Mouse (Mus musculus) embryonic facial prominence, embryonic 11.5 days (tissue): ENCODE measurements around the gene Polr1d. TPM values are rescaled to one million over a fixed set of nuclear protein-coding genes. Genes with fewer than 3 reads are reported as not detected.

Experiments
- ATAC-seq: fragments of 200-750 bp; cut with Nextera tagmentation; replicated peaks from 2 replicates; pipeline ENCODE4 v1.8.0; 2017; ENCODE audit warnings: low read depth; ENCODE audit not compliant: insufficient number of reproducible peaks, low FRiP score, low TSS enrichment
- DNase-seq: peaks from one replicate; pipeline ENCODE4 v3.0.0-alpha.2; 2015; ENCODE audit warnings: low spot score
- H3K27ac ChIP-seq: fragments of 300-500 bp; sonication (generic); replicated peaks from 2 replicates; pipeline ENCODE4 v1.5.1; 2014; ENCODE audit warnings: mild to moderate bottlenecking, low read depth, low read length, control low read depth
- H3K27me3 ChIP-seq: fragments of 300-500 bp; sonication (generic); 2 replicates; pipeline ENCODE4 v1.6.1; 2014; ENCODE audit warnings: mild to moderate bottlenecking, low read length, moderate library complexity, mixed read lengths; ENCODE audit not compliant: control insufficient read depth, insufficient read depth
- H3K36me3 ChIP-seq: fragments of 300-500 bp; sonication (generic); replicated peaks from 2 replicates; pipeline ENCODE4 v1.6.1; 2014; ENCODE audit warnings: low read depth, mild to moderate bottlenecking, low read length, moderate library complexity, mixed read lengths; ENCODE audit not compliant: control insufficient read depth, insufficient read depth
- H3K4me1 ChIP-seq: fragments of 300-500 bp; sonication (generic); 2 replicates; pipeline ENCODE4 v1.6.1; 2014; ENCODE audit warnings: low read length, mixed read lengths; ENCODE audit not compliant: control insufficient read depth, insufficient read depth
- H3K4me2 ChIP-seq: fragments of 300-500 bp; sonication (generic); 2 replicates; pipeline ENCODE4 v1.6.1; 2014; ENCODE audit warnings: low read depth, mild to moderate bottlenecking, control low read depth, low read length, moderate library complexity
- H3K4me3 ChIP-seq: fragments of 300-500 bp; sonication (generic); 2 replicates; pipeline ENCODE4 v1.5.1; 2014; ENCODE audit warnings: low read depth, low read length, control low read depth
- H3K9ac ChIP-seq: fragments of 300-500 bp; sonication (generic); replicated peaks from 2 replicates; pipeline ENCODE4 v1.6.1; 2014; ENCODE audit warnings: mild to moderate bottlenecking, control low read depth, low read length
- H3K9me3 ChIP-seq: fragments of 300-500 bp; sonication (generic); replicated peaks from 2 replicates; pipeline ENCODE4 v1.6.1; 2016; ENCODE audit warnings: mild to moderate bottlenecking, low read length, inconsistent platforms, mixed read lengths; ENCODE audit not compliant: control insufficient read depth
- WGBS: fragments of 180-500 bp; shearing (Covaris S2); extraction: QIAGEN DNeasy Blood & Tissue Kit; methylation state at CpG from one replicate; pipeline ENCODE4 v1.1.7; 2014; 5-methylcytosine and 5-hydroxymethylcytosine counted together
- polyA plus RNA-seq: library from polyadenylated mRNA; unstranded; fragments of >200 nt; fragmentation: Nextera tagmentation; extraction: Ambion mirVana; gene quantifications from 2 replicates; pipeline ENCODE4 v1.2.1, GENCODE M21; 2014

Polr1d gene
- polyA plus RNA-seq, 1 experiment from 2014 or later, result 124 TPM

DNA sequence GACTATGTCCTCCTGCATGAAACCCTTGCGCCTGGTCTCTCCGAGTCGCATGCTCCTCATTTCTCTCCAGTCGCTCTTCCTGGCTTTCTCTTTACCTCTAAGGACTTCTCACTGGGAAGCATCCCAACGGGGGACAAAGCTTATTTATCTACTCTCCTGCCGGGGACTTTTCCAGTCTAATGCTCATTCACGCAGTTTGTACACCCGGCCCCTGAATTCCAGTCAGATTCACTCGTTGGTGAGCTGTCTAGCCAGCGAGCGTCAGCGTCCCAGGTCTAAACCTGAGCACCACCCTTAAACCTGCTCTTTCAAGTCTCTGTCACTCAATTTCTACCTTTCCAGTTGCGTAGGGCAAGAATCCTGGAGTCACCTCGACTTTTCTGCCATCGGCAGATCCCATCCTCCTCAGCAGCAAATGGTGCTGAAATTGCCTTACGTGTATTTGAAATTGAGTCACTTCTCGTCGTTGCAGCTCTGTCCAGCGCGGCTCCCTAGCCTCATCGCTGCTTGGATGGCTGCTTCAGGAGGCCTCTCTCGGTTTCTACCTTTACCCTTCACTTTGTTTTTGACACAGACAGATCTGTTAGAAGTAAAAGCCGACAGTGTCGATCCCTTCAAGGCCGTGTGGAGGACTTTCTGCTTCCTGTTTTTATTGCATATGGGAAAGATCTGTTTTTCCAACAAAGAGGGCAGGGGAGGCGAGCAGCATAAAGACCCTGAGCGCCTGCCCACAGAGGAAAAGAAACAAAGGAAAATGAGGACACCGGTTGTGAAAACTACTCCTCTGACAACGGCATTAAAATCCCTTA is 25.1 kb upstream of the Polr1d start:
- H3K27ac ChIP-seq, result no peak overlapping the region
- no peak overlapping the region for H3K4me2 ChIP-seq
- H3K36me3 ChIP-seq, result no peaks in the 10 kb centered on the region
- 60% methylated on average over 29 of the region's 29 CpGs for WGBS
- no peaks in the 10 kb centered on the region for H3K9me3 ChIP-seq
- H3K4me3 ChIP-seq, result no peak overlapping the region
- H3K27me3 ChIP-seq, result no peaks in the 10 kb centered on the region
- no peak overlapping the region for H3K9ac ChIP-seq
- H3K4me1 ChIP-seq, result no peaks in the 10 kb centered on the region; the same call in 1 of the 2 replicates
- DNase-seq (no peak), ATAC-seq (no peak)

DNA sequence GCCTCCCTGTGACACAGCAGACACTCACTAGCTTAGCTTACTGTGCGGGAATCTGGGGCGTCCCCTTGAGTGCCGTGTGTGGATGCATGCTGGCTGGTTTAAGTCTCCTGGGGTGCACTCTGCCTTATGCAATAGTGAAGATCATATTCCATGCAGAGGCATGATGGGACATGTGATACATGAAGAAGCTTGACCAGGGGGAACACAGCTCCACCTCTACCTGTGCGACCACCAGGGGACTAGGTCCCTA is 24.6 kb upstream of the Polr1d start:
- no peak overlapping the region for H3K27ac ChIP-seq
- no peaks in the 10 kb centered on the region for H3K9me3 ChIP-seq
- ATAC-seq (no peak; the same call in 1 of the 2 replicates), DNase-seq (no peak)
- H3K9ac ChIP-seq, result no peak overlapping the region
- H3K4me1 ChIP-seq, result no peaks in the 10 kb centered on the region; the same call in 1 of the 2 replicates
- WGBS, result 74% methylated on average over 4 of the region's 4 CpGs
- no peak overlapping the region for H3K4me2 ChIP-seq
- H3K27me3 ChIP-seq, result no peaks in the 10 kb centered on the region
- H3K4me3 ChIP-seq, result no peak overlapping the region
- no peaks in the 10 kb centered on the region for H3K36me3 ChIP-seq

DNA sequence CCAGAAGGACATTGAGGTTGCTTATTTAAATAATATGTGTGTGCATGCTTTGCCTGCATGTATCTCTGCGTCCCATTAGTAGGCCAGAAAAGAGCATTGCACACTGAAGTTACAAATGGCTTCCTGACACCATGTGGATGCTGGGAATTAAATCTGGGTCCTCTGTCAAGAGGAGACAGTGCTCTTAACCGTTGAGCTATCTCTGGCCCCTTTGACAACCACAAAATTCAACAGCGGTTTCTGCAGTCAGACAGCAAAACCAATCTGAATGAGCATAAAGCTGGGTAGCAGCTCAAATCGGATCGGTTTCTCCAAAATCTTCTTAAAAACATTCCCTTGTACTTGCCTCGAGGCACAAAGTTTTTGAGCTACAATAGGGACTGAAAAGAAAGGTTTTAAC is 23.8 kb upstream of the Polr1d start:
- 85% methylated on average over 6 of the region's 6 CpGs for WGBS
- DNase-seq, result no peak
- Histone ChIP-seq H3K9ac (no peak overlapping the region), H3K27me3 (no peaks in the 10 kb centered on the region), H3K27ac (no peak overlapping the region), H3K4me2 (no peak overlapping the region), H3K4me3 (no peak overlapping the region), H3K36me3 (no peaks in the 10 kb centered on the region), H3K9me3 (no peaks in the 10 kb centered on the region), H3K4me1 (no peaks in the 10 kb centered on the region; the same call in 1 of the 2 replicates)
- no peak for ATAC-seq

DNA sequence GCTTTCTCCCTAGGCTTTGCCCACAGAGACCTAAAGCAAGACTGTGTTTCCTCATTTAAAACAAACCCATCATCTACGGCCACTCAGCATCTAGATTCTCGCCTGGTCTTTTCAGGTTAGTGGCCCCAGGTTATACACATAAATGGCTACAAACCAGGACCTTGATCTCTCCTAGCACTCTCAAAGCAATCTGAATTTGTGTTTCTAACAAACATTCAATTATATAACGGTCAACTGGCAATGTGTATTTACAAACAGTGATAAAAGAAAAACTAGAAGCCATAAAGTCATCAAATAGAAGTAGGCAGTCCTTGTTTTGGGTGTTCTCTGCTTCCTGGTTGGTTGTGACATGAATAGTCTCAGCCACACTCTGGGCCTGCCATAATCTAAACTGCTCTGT is 23.4 kb upstream of the Polr1d start:
- Histone ChIP-seq H3K4me3 (no peak overlapping the region), H3K27me3 (no peaks in the 10 kb centered on the region), H3K36me3 (no peaks in the 10 kb centered on the region), H3K27ac (no peak overlapping the region), H3K4me1 (no peaks in the 10 kb centered on the region; the same call in 1 of the 2 replicates), H3K9ac (no peak overlapping the region), H3K4me2 (no peak overlapping the region), H3K9me3 (no peaks in the 10 kb centered on the region)
- DNase-seq (no peak), ATAC-seq (no peak)
- WGBS, result 86% methylated on average over 3 of the region's 3 CpGs

DNA sequence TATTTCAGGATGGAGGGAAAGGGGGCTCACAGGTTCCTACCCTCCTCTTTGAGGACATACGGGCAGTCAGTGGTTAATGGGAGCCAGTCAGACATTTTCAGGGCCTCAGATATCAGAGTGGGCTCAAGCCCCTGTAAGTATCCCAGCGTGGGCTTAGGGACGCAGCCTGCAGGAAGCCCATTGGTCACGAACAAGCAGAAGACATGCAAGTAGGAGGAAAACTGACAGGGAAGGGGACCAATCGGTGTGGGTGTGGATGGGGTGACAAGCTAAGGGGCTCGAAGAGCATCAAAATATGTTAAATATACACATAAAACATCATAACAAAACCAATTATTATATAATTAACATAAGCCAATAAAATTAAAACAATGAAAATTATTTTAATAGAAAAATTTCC is 22.5 kb upstream of the Polr1d start:
- Histone ChIP-seq H3K27ac (no peak overlapping the region), H3K27me3 (no peaks in the 10 kb centered on the region), H3K9ac (no peak overlapping the region), H3K9me3 (no peaks in the 10 kb centered on the region), H3K36me3 (no peaks in the 10 kb centered on the region), H3K4me2 (no peak overlapping the region), H3K4me1 (no peaks in the 10 kb centered on the region; the same call in 1 of the 2 replicates), H3K4me3 (no peak overlapping the region)
- WGBS, result 87% methylated on average over 6 of the region's 6 CpGs
- ATAC-seq (no peak), DNase-seq (no peak)

DNA sequence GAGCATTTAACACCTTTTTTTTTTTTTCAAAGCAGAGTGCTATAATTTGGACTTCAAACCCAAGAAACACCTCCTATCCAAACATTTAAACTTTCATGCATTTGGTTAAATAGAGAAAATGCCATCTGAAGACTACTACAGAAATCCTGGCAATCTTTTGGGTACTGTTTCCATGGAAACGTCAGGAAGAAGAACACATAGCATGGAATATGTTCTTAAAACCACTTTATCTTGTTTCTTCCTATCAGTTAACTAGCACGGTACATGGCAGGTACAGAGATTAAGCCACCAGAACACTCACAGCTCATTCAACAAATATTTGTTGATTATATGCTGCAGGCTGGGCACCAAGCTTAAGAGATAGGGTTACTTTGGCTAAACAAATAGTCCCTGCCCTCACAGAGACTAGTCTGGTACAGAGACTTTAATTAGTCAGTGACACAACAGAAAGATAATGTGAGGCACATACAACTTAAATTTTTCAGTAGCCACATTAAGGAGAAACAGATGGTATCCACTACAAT is 22.0 kb upstream of the Polr1d start:
- no peak for DNase-seq
- ATAC-seq, result no peak
- H3K9me3 ChIP-seq, result no peaks in the 10 kb centered on the region

DNA sequence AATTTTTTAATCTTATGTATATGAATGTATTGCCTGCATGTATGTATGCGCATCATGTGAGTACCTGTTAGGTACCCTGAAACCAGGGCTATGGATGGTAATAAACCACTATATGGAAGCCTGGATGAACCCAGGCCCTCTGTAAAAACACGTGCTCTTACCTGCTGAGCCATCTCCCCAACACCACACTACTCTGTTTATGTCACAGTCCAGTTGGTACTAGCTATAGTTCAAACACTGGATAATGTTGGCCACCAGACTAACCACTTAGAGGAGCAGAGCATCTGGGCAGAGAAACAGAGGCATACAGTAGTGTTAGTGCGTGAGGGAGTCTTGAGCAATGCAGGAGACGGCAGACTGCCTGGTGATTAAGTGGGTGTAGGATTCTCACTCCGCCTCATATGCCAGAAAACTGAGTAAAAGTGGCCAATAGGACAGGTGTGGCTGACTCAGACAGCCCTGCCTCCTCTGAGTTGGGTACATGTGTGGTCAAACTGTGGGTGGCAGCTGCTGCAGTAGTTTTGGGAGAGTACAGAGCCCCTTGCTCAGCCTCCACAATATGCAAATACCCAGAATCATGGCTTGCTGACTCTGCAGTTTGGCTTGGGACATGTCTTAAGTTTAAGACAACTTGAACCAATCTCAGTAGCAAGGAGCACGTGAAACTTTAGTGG is 21.1 kb upstream of the Polr1d start:
- no peak overlapping the region for H3K27ac ChIP-seq
- no peak overlapping the region for H3K4me3 ChIP-seq
- H3K4me2 ChIP-seq, result no peak overlapping the region
- no peak overlapping the region for H3K9ac ChIP-seq
- H3K27me3 ChIP-seq, result no peaks in the 10 kb centered on the region
- H3K9me3 ChIP-seq, result no peaks in the 10 kb centered on the region
- no peaks in the 10 kb centered on the region; the same call in 1 of the 2 replicates for H3K4me1 ChIP-seq
- no peaks in the 10 kb centered on the region for H3K36me3 ChIP-seq
- WGBS, result 85% methylated on average over 6 of the region's 6 CpGs
- DNase-seq (no peak), ATAC-seq (no peak; the same call in 1 of the 2 replicates)

More for the DNA sequence above, 22.0 kb upstream of the Polr1d start:
- H3K4me1 ChIP-seq, result no peaks in the 10 kb centered on the region; the same call in 1 of the 2 replicates
- H3K4me3 ChIP-seq, result no peak overlapping the region
- WGBS, result 75% methylated on average over 2 of the region's 2 CpGs
- H3K36me3 ChIP-seq, result no peaks in the 10 kb centered on the region
- H3K9ac ChIP-seq, result no peak overlapping the region
- H3K4me2 ChIP-seq, result no peak overlapping the region
- no peak overlapping the region for H3K27ac ChIP-seq
- no peaks in the 10 kb centered on the region for H3K27me3 ChIP-seq

DNA sequence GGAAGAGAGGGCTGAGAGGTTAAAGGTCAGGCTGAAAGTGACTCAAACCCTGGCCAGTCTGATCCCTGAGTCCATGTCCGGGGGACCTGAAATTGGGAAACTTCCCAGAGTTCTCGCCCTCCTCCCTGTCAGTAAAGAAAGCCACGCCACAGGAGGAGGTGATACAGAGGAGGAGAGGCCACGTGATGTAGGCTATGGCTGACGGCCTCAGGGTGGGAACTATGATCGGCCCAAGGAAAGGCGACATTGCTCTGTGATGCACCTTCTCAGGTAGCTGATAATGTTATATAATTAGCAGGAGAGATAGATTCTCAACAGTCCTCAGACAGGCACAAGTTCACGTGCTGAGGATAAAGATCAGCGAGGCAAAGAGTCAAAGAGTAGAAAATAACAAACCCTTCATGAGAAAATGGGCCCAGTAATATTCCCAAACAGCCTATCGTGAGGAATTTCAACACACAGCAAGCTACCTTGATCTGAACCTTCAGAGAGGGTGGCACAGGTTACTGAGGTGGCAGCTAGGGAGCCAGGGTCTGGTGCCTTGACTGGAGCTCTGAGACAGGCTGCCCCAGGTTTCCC is 20.0 kb upstream of the Polr1d start:
- Histone ChIP-seq H3K36me3 (no peaks in the 10 kb centered on the region), H3K4me3 (no peak overlapping the region), H3K4me2 (no peak overlapping the region), H3K27ac (no peak overlapping the region), H3K9me3 (no peaks in the 10 kb centered on the region), H3K9ac (no peak overlapping the region), H3K27me3 (no peaks in the 10 kb centered on the region), H3K4me1 (no peaks in the 10 kb centered on the region; the same call in 1 of the 2 replicates)
- ATAC-seq, result no peak
- 84% methylated on average over 10 of the region's 10 CpGs for WGBS
- DNase-seq, result no peak
